Mouse (Mus musculus) cerebellum, adult 2 months (tissue): ENCODE results near the gene Bcas3. TPM values are rescaled to one million over a fixed set of nuclear protein-coding genes. Genes with fewer than 3 reads are reported as not detected.

Source experiments
- DNase-seq, 2 experiments: peaks; one replicate each; pipeline ENCODE4 v3.0.0; 2021
- H3K27ac ChIP-seq: fragments of 200-500 bp; 2 replicates; pipeline ENCODE4 v1.5.1; 2012; ENCODE audit warnings: low read length, control low read depth, inconsistent platforms; ENCODE audit not compliant: insufficient read depth
- H3K27me3 ChIP-seq: fragments of 200-500 bp; 2 replicates; pipeline ENCODE4 v1.6.1; 2012; ENCODE audit warnings: inconsistent platforms, mild to moderate bottlenecking, low read length, moderate library complexity; ENCODE audit not compliant: control insufficient read depth, insufficient read depth
- H3K4me1 ChIP-seq: fragments of 200-500 bp; 2 replicates; pipeline ENCODE4 v1.6.1; 2011; ENCODE audit warnings: low read length; ENCODE audit not compliant: control insufficient read depth, insufficient read depth
- H3K4me3 ChIP-seq: fragments of 200-500 bp; replicated peaks from 2 replicates; pipeline ENCODE3; 2011; ENCODE audit warnings: mild to moderate bottlenecking, low read depth, low read length, control low read depth; ENCODE audit not compliant: insufficient read depth
- CTCF ChIP-seq: fragments of 200-500 bp; IDR thresholded peaks from 2 replicates; pipeline ENCODE4 v1.5.1; 2011; ENCODE audit warnings: low read depth, mild to moderate bottlenecking, control low read depth, low read length, moderate library complexity, borderline replicate concordance; ENCODE audit not compliant: insufficient read depth
- POLR2A ChIP-seq: fragments of 200-500 bp; IDR thresholded peaks from 2 replicates; pipeline ENCODE4 v1.6.1; 2011; ENCODE audit warnings: low read length, control low read depth, borderline replicate concordance; ENCODE audit not compliant: insufficient read depth
- WGBS: fragments of 180-500 bp; shearing (Covaris S2); methylation state at CpG from one replicate; pipeline ENCODE4 v1.1.7; 2018; 5-methylcytosine and 5-hydroxymethylcytosine counted together
- polyA plus RNA-seq: library from polyadenylated mRNA; depleted of rRNA; stranded (reverse); fragments of >200 nt; gene quantifications from 2 replicates; pipeline ENCODE4 v1.2.3, GENCODE M21; 2012

Gene Bcas3
- polyA plus RNA-seq, 1 experiment: 44.4 TPM

DNA sequence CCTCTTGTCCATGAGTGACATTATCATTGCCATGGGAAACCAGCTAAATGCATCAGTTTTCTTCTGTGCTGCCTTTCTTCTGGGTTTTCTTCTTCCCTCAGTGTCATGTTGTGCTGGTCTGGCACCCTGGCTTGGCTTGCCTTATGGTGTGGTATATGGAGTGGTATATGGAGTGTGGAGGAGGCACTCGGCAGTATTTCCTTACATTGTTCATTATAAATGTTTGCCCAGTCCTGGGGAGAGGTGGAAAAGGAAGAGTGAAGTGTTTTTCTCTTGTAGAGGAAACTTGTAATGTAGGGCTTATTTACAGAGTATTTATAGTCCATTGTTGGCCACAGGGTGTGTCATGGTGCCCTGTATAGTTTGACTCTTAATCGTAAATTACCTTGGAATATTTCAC, 212.1 kb downstream of the Bcas3 start:
- no peak overlapping the region for H3K27ac ChIP-seq
- 84% methylated on average over 2 of the region's 2 CpGs for WGBS
- no peak for DNase-seq
- no peaks in the 10 kb centered on the region for H3K27me3 ChIP-seq
- no peak overlapping the region for H3K4me3 ChIP-seq
- H3K4me1 ChIP-seq: no peaks in the 10 kb centered on the region
- TF ChIP-seq CTCF (no peak), POLR2A (no peak)

DNA sequence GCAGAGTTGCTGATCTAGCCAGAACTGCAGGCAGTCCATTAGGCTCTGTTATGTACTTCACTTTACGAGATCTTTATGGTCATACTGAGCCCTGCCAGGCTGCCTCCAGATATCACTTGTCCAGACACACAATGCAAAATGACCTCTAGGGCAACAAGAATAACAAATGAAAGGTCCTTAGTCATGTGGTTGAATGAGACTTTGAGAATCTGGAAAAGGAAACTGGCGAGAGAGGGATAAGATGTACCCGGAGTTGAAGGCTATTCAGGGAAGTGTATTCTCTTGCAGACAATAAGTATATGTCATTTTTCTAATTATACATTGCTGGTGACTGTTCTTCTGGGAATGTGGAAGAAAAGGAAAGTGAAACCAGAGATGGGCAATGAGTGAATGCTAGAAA, 218.1 kb downstream of the Bcas3 start:
- WGBS: 85% methylated on average over 3 of the region's 3 CpGs
- no peak overlapping the region for H3K4me3 ChIP-seq
- TF ChIP-seq CTCF (no peak), POLR2A (no peak)
- DNase-seq: no peak
- H3K4me1 ChIP-seq: no peaks in the 10 kb centered on the region
- H3K27me3 ChIP-seq: no peaks in the 10 kb centered on the region
- H3K27ac ChIP-seq: no peak overlapping the region

DNA sequence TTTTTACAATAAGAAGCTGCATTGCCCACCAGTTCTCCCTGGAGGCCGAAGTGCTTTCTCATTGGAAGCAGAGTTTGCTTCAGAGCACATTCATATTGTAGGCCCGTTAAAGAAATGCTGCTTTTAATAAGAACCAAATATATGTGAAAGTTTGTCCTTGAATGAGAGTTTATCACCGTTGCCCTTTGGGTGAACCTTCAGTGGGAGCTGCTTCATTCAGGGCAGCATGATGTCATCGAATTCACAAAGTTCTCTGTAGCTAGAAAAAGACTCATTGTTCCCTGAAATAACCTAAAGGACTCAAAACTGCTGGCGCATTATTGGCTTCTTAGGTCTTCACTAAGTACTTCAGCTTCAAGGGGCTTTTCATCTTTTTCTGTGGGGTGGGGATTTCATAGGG, 219.0 kb downstream of the Bcas3 start:
- WGBS: 83% methylated on average over 5 of the region's 5 CpGs
- DNase-seq: no peak
- no peaks in the 10 kb centered on the region for H3K27me3 ChIP-seq
- H3K4me1 ChIP-seq: no peaks in the 10 kb centered on the region
- no peak overlapping the region for H3K4me3 ChIP-seq
- TF ChIP-seq POLR2A (no peak), CTCF (no peak)
- H3K27ac ChIP-seq: no peak overlapping the region

DNA sequence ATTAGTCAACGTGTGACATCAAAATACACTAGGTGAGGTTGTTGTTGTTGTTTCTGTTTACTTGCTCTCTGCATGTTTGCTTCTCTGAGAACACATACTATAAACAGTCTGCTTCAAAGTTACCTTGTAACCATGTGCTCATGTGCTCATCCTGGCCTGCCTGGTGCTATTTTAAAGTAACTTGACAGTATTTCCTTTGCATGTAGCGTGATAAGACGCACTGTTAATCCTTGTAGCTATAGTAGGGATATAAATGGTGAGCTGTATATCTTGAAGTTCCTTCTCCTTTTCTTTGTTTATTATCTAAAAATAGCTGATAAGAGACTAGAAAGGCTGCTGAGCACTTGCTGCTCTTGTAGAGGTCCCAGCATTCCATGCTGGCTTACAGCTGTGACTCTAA, 219.6 kb downstream of the Bcas3 start:
- 97% methylated on average over 3 of the region's 3 CpGs for WGBS
- Histone ChIP-seq H3K27me3 (no peaks in the 10 kb centered on the region), H3K4me1 (no peaks in the 10 kb centered on the region), H3K27ac (no peak overlapping the region), H3K4me3 (no peak overlapping the region)
- TF ChIP-seq CTCF (no peak), POLR2A (no peak)
- DNase-seq: no peak

DNA sequence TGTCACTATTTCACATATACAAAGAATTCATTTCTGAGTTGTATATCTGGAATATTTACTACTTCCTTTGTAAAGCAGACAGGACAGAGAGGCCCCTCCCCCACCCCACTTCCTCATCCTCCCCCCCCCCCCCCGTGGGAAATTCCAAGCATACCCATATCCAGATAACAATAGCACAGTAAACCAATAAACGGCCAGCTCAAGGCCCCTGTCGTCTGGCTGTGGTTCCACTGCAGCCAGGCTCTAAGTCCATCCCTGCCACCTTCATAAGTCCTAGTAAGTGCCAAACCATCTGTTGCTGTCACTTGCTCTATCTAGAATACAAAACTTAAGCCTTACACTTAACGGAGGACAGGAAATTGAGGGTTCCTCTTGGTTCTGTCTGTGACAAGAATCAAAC, 221.5 kb downstream of the Bcas3 start:
- Histone ChIP-seq H3K27me3 (no peaks in the 10 kb centered on the region), H3K4me3 (no peak overlapping the region), H3K4me1 (no peaks in the 10 kb centered on the region), H3K27ac (no peak overlapping the region)
- TF ChIP-seq CTCF: no peak
- no peak for TF ChIP-seq POLR2A
- 28% methylated on average over 4 of the region's 4 CpGs for WGBS
- DNase-seq: no peak

DNA sequence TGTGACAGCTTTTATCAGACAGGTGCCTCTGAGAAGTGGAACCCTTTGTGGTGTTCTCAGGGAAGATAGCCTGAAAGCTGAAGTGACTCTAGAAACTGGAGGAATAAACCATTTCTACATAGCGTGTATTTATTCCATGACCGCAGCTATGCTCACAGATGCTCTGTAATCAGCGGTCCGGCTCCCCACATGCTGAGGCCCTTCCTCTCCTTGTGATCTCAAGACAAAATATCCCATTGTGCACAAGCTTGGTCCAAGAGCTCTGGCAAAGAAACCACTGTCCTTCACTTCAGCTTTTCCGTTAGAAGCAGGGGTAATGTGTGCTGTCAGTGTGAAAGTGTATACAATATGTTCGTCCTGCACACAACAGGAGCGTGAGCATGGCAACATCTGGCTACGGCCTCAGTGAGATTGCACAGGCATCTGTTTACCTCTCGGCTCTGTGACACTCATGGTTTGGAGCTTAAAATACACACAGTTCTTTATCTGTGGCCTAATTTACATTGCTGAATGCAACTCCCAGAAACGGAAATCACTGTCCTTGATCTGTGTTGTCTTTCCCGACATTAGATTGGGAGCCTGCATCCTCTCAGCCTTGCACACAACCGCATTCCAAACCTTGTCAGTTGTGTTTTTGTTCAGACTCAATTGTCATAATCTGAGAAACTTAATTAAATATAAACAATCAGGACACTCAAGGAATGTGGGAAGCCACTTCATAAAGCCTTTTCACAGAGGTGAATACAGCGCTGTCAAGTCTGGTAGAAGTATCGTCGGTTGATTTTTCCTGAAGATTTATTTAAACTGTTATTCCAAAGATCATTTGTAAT, 225.1 kb downstream of the Bcas3 start:
- Histone ChIP-seq H3K27ac (no peak overlapping the region), H3K4me3 (no peak overlapping the region), H3K4me1 (no peaks in the 10 kb centered on the region), H3K27me3 (no peaks in the 10 kb centered on the region)
- 69% methylated on average over 15 of the region's 15 CpGs for WGBS
- TF ChIP-seq CTCF: no peak
- TF ChIP-seq POLR2A: no peak
- no peak for DNase-seq

DNA sequence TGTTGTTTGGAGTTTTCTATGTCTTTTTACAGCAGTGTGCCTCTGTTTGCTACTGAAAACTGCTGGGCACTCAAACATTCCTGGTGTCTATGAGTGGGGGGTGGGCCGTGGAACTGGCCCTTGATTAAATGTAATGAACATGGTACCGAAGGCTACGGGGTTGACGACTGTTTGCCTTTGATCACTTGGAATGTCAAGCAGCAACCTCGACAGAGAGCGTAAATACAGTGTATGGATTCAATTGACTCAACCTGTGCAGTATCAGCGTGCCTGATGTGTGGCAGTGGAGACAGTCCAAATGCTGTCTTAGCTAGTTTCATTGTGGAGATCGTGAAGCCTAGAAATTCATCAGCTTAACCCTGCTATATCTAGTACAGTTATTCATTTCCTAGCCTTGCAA, 231.1 kb downstream of the Bcas3 start:
- DNase-seq: no peak
- Histone ChIP-seq H3K27ac (no peak overlapping the region), H3K27me3 (no peaks in the 10 kb centered on the region), H3K4me3 (no peak overlapping the region), H3K4me1 (no peaks in the 10 kb centered on the region)
- no peak for TF ChIP-seq CTCF
- TF ChIP-seq POLR2A: no peak
- WGBS: 82% methylated on average over 8 of the region's 8 CpGs

DNA sequence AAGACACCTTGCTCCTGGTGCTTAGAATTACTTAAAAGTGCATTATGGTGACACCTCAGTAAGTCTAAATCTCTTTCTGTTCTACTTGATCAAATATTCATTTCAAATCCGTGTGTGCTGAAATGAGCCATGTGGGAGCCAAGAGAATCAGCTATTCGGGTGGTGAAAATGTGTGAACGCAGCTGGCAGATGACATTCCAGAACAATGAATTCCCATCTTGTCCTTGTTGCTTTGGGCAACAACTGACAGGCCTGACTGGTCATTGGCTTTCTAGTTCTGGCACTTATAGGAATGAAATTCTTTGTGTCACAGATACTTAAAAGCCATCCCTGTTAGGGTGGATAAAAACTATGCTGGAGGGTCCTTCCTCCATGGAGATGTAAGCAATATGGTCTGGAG, 240.7 kb downstream of the Bcas3 start:
- Histone ChIP-seq H3K27ac (no peak overlapping the region), H3K27me3 (no peaks in the 10 kb centered on the region), H3K4me1 (no peaks in the 10 kb centered on the region), H3K4me3 (no peak overlapping the region)
- 30% methylated on average over 3 of the region's 3 CpGs for WGBS
- no peak for DNase-seq
- no peak for TF ChIP-seq POLR2A
- TF ChIP-seq CTCF: no peak
